Mouse (Mus musculus) G1E-ER4 (cell line): ENCODE data around the gene Unk. TPM values are rescaled to one million over a fixed set of nuclear protein-coding genes. Genes with fewer than 3 reads are reported as not detected.

ENCODE experiments used
- GATA1 ChIP-seq: IDR thresholded peaks from one replicate; pipeline ENCODE4 v1.8.0; 2012; ENCODE audit warnings: low read length, inconsistent platforms
- polyA plus RNA-seq: library from polyadenylated mRNA; stranded (reverse); fragments of >175 nt; gene quantifications from 2 replicates; pipeline ENCODE4 v1.2.3, GENCODE M21; 2012

Gene Unk
- polyA plus RNA-seq, 1 experiment, result 56.9 TPM

- no peak for TF ChIP-seq GATA1
Observed at GRCm38 (mm10) chr11:116071510-116071909, 41.4 kb downstream of the Unk start.

- TF ChIP-seq GATA1, result no peak
Observed at GRCm38 (mm10) chr11:116072608-116073007, 42.5 kb downstream of the Unk start.

DNA sequence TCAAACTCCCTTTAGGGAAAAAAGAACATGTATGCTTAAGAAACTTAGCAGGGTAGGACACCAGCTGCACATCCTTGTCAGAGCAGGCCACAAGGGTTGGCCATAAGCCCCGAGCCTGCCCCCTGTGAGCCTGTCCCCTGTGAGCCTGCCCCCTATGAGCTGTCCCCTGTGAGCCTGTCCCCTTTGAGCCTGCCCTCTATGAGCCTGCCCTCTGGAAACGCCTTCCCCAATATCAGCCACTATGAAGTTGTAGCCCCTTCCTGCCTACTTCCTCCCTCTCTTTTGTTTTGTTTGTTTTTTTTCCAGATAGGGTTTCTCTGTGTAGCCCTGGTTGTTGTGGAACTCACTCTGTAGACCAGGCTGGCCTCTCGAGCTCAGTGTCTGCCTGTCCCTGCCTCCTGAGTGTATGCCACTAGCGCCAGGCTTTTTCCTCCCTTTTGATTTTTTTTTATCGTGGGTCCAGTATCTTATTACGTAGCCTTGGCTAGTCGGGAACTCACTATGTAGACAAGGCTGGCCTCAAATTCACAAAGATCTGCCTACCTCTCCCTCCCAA, 44.4 kb downstream of the Unk start:
- TF ChIP-seq GATA1, result no peak

- TF ChIP-seq GATA1, result peak; percentile 11
Observed at GRCm38 (mm10) chr11:116075539-116076265, 45.6 kb downstream of the Unk start.

DNA sequence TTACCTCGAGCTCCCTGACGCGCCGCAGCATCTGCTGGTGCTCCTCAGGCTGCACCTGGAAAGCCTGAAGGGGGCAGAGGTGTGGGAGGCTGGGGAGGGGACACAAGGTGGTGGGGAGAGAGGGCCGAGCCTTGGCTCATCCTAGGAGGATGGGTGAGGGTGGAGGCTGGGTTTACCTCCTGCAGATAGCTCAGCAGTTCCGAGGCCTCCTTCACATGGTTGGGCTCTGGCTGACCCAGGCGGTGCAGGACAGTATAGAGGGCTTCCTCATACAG, 46.1 kb downstream of the Unk start:
- TF ChIP-seq GATA1, result no peak

DNA sequence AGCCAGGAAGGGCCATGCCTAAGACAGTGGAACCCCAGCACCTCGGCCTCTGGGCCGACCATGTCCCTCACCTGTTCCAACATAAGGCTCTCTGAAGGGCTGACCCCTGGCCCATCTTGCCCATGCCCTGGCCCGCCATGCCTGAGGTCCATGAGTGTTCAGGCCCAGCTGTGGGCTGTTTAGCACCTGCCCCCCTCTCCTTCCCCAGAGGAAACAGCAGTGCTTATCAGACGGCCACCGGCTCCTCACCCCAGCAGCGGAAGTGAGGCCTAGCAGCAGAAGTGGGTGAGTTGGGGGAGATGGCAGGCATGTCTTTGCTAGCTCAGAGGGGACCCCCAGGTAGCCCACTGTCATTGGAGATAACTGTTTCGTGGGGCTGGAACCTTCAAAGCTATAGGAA, 46.7 kb downstream of the Unk start:
- peak; percentile 2 for TF ChIP-seq GATA1

- TF ChIP-seq GATA1, result peak; percentile 4
Observed at GRCm38 (mm10) chr11:116077446-116078204, 47.5 kb downstream of the Unk start, which contains the start of gene Unc13d. Gene Unc13d, minus strand, starts transcription at chr11:116077961.

- TF ChIP-seq GATA1, result no peak
Observed at GRCm38 (mm10) chr11:116078221-116078620, 48.1 kb downstream of the Unk start.

DNA sequence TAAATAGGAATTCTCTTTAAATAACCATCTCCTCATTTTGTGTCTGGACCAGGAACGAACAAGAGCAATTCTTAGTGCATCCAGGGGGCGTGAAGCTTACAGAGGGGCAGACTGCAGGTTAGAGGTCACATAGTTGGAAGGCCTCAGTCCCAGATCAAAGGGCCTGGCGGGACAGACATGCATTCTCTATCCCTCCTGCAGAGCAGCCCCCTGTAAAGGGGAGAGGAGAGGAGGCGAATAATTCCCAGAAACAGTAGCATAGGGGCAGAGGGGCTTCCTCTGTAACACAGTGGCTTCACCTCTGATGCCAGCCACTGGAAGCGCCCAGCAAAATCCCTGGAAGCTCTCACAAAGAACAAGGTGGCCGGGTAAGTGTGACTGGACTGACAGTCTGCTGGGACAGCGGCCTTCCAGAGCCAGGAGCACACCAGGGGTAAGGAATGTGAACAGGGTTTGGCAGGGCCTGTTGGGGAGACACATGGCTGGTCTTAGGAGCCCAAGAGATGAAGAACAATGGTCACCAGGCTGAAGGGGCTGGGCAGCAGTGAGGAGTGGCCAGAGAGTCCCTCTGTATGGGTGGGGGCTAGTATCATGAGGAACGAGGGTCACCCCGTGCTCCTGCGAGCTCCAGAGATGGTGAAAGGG, 48.7 kb downstream of the Unk start:
- TF ChIP-seq GATA1, result no peak

DNA sequence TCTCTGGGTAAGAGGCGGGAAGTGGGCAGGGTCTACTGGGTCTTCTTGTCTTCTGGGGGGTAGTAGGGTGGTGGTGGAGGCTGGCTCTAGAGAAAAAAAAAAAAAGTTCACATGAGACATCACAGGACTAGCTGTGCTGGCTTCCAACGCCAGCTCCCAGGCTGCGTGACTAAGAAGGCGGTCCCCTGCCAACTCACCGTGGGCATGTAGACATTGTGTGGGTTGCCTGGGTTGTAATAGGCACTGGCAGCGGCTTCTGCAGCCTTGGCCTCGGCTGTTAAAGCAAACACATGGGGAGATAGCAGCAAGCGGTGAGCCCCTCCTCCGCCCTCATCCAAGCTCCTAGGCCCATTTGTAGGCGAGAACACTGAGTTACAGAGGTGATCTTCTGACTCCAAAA, 49.4 kb downstream of the Unk start:
- no peak for TF ChIP-seq GATA1

DNA sequence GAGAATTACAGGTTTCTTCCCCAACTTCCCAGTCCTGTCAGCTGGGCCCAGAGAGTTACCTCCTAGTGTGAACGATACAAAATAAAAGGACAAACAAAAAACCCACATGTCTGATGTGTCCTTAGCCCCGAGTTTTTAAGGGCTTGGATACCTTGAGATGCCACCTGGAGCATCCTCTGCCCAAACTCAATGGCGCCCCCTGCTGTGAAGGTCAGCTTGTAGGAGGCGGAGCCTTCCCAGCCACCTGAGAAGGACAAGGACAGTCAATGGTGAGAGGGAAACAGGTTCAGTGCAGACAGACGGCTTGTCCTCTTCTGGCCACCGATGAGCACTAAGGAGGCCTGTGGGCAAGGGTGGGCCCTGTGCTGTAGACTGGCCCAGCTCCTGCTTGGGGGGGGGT, 51.0 kb downstream of the Unk start:
- TF ChIP-seq GATA1, result no peak

DNA sequence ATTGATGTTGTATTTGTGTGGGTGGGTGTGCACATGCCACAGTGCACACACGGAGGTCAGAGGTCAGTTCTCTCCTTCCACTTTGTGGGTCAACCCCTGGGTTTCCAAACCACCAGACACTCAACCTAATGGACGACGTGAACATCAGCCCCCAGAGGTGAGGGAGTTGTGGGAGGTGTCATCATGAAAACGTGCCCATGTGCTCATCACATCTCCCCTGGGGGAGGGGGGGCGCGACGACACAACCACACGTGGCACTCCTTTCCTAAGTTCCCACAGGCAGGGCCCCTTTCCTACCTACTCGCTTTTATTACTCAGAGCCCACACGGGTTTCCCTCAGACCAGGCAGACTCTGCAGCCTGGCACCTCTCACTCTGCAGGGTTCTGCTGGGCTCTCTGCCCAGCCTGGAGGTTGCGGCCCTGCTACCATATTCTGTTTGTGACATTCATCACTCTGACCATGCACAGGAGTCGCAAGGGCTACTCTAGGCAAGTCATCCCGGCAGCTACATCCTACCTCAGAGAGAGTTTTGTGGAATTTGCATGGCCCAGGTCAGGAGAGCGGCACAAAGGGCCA, 53.1 kb downstream of the Unk start:
- TF ChIP-seq GATA1, result no peak

GRCm38 (mm10) chr11:116084166-116084565, 54.0 kb downstream of the Unk start:
- TF ChIP-seq GATA1, result no peak

- TF ChIP-seq GATA1, result no peak
Observed at GRCm38 (mm10) chr11:116086258-116087193, 56.4 kb downstream of the Unk start, which contains the start of gene Wbp2. Gene Wbp2, minus strand, starts transcription at chr11:116086995.
